10 mouse cellular contexts compared by ENCODE assay signal in genomic region chr6:4739522-4740355, GRCm38 (mm10). TPM values are rescaled to one million over a fixed set of nuclear protein-coding genes. Genes with fewer than 3 reads are reported as not detected.
DNase-seq lines count a peak whose midpoint lies in the region; ATAC-seq lines count a peak whose summit lies in the region.
"Had no signal": no experiment of that assay in that cellular context is flagged by ENCODE, and none has a peak within 500 bp of the region (broad histone marks: within the 10 kb centered on the region; RNA-seq: fewer than 3 reads in every experiment).

No protein-coding gene starts in this region.

- H3K4me2 ChIP-seq in heart, embryonic 12.5 days: 0 out of 2 replicates have a peak overlapping the region, but pooled peaks have one; percentile 12
- peak overlapping the region; percentile 21 for H3K4me2 ChIP-seq in forebrain, embryonic 12.5 days
- peak overlapping the region; percentile 26 for H3K4me2 ChIP-seq in hindbrain, embryonic 16.5 days (ENCODE audit: low read length)
- peak overlapping the region; percentile 13 for H3K4me2 ChIP-seq in neural tube, embryonic 13.5 days
- H3K4me2 ChIP-seq in intestine, embryonic 16.5 days (ENCODE audit: low read depth, low read length): no peak overlapping the region

- H3K4me1 ChIP-seq in heart, embryonic 12.5 days (replicated peaks): peaks cover 41% of the 10 kb centered on the region
- H3K4me1 ChIP-seq in forebrain, embryonic 12.5 days: peaks cover 49% of the 10 kb centered on the region
- H3K4me1 ChIP-seq in hindbrain, embryonic 16.5 days (ENCODE audit: control insufficient read depth, insufficient read depth, low read depth, low read length): peaks cover 14% of the 10 kb centered on the region
- H3K4me1 ChIP-seq in neural tube, embryonic 13.5 days (replicated peaks): peaks cover 54% of the 10 kb centered on the region
- H3K4me1 ChIP-seq in intestine, embryonic 16.5 days (ENCODE audit: control insufficient read depth, insufficient read depth, low read length): peaks cover 6% of the 10 kb centered on the region

- 25% methylated on average over 13 of the region's 13 CpGs for WGBS in heart, embryonic 12.5 days
- WGBS in forebrain, embryonic 12.5 days: 3% methylated on average over 13 of the region's 13 CpGs
- WGBS in hindbrain, embryonic 16.5 days: 12% methylated on average over 13 of the region's 13 CpGs
- 6% methylated on average over 13 of the region's 13 CpGs for WGBS in neural tube, embryonic 13.5 days
- WGBS in intestine, embryonic 16.5 days: 43% methylated on average over 13 of the region's 13 CpGs

- H3K36me3 ChIP-seq in heart, embryonic 12.5 days: no peaks in the 10 kb centered on the region
- no peaks in the 10 kb centered on the region for H3K36me3 ChIP-seq in forebrain, embryonic 12.5 days (replicated peaks)
- no peaks in the 10 kb centered on the region for H3K36me3 ChIP-seq in hindbrain, embryonic 16.5 days (ENCODE audit: control insufficient read depth, insufficient read depth, low read length)
- H3K36me3 ChIP-seq in neural tube, embryonic 13.5 days: no peaks in the 10 kb centered on the region
- no peaks in the 10 kb centered on the region for H3K36me3 ChIP-seq in intestine, embryonic 16.5 days (ENCODE audit: control insufficient read depth, insufficient read depth, low read length)

- no peak for ATAC-seq in heart, embryonic 12.5 days (ENCODE audit: insufficient number of reproducible peaks, low FRiP score)
- peak; percentile 64; the same call in 1 of the 2 replicates for ATAC-seq in forebrain, embryonic 12.5 days (ENCODE audit: low FRiP score)
- ATAC-seq in hindbrain, embryonic 16.5 days: no peak
- no peak for ATAC-seq in neural tube, embryonic 13.5 days (ENCODE audit: low read depth)
- no peak for ATAC-seq in intestine, embryonic 16.5 days

- no peak overlapping the region for H3K4me3 ChIP-seq in heart, embryonic 12.5 days
- no peak overlapping the region for H3K4me3 ChIP-seq in forebrain, embryonic 12.5 days (replicated peaks)
- no peak overlapping the region for H3K4me3 ChIP-seq in hindbrain, embryonic 16.5 days (ENCODE audit: low read length)
- 0 out of 2 replicates have a peak overlapping the region, but pooled peaks have one; percentile 4 for H3K4me3 ChIP-seq in neural tube, embryonic 13.5 days
- no peak overlapping the region for H3K4me3 ChIP-seq in intestine, embryonic 16.5 days (ENCODE audit: low read length)
- H3K4me3 ChIP-seq: heart, adult 2 months had no signal

- no peak for DNase-seq in heart, adult 8-10 months (ENCODE audit: low spot score)
- DNase-seq in testis, postnatal 10 days (ENCODE audit: low spot score): no peak
- no peak for DNase-seq in kidney, adult 9 months
- DNase-seq: liver had no signal

- H3K27ac ChIP-seq in heart, embryonic 12.5 days (ENCODE audit: poor library complexity, severe bottlenecking): no peak overlapping the region
- peak overlapping the region; percentile 68 for H3K27ac ChIP-seq in forebrain, embryonic 12.5 days
- H3K27ac ChIP-seq in hindbrain, embryonic 16.5 days (ENCODE audit: low read depth, low read length): no peak overlapping the region
- H3K27ac ChIP-seq in neural tube, embryonic 13.5 days (replicated peaks): 0 out of 2 replicates have a peak overlapping the region, but pooled peaks have one; percentile 28
- H3K27ac ChIP-seq in intestine, embryonic 16.5 days (ENCODE audit: low read length): no peak overlapping the region
- H3K27ac ChIP-seq: heart, adult 2 months had no signal

- H3K9me3 ChIP-seq in heart, embryonic 12.5 days (replicated peaks): no peaks in the 10 kb centered on the region
- no peaks in the 10 kb centered on the region for H3K9me3 ChIP-seq in forebrain, embryonic 12.5 days
- H3K9me3 ChIP-seq in hindbrain, embryonic 16.5 days (ENCODE audit: control insufficient read depth, low read length): no peaks in the 10 kb centered on the region
- H3K9me3 ChIP-seq in neural tube, embryonic 13.5 days: no peaks in the 10 kb centered on the region
- no peaks in the 10 kb centered on the region for H3K9me3 ChIP-seq in intestine, embryonic 16.5 days (ENCODE audit: control insufficient read depth, low read length)

- no peaks in the 10 kb centered on the region for H3K27me3 ChIP-seq in heart, embryonic 12.5 days (replicated peaks)
- H3K27me3 ChIP-seq in forebrain, embryonic 12.5 days: peaks cover 7% of the 10 kb centered on the region; the same call in 1 of the 2 replicates
- no peaks in the 10 kb centered on the region for H3K27me3 ChIP-seq in hindbrain, embryonic 16.5 days (replicated peaks; ENCODE audit: control insufficient read depth, insufficient read depth, low read length)
- H3K27me3 ChIP-seq in neural tube, embryonic 13.5 days: no peaks in the 10 kb centered on the region
- no peaks in the 10 kb centered on the region for H3K27me3 ChIP-seq in intestine, embryonic 16.5 days (replicated peaks; ENCODE audit: control insufficient read depth, insufficient read depth, low read length)

- H3K9ac ChIP-seq in heart, embryonic 12.5 days: no peak overlapping the region
- H3K9ac ChIP-seq in forebrain, embryonic 12.5 days: no peak overlapping the region
- H3K9ac ChIP-seq in hindbrain, embryonic 16.5 days (ENCODE audit: low read depth, low read length): no peak overlapping the region
- no peak overlapping the region for H3K9ac ChIP-seq in neural tube, embryonic 13.5 days
- no peak overlapping the region for H3K9ac ChIP-seq in intestine, embryonic 16.5 days (ENCODE audit: low read depth, low read length)

RNA-seq across cellular contexts. Expression of gene Sgce, which starts 7.3 kb away (rescaled TPM):
- polyA plus RNA-seq in heart, embryonic 12.5 days (2016; fragmentation: Nextera tagmentation; extraction: Ambion mirVana): 60.6 and 62.2 TPM in 2 replicates
- total RNA-seq in heart, adult 8-10 months (2022): 10 to 100 TPM; 15.6 to 19.6 (median 17.3) TPM
- 57.6 and 59.9 TPM in 2 replicates for polyA plus RNA-seq in forebrain, embryonic 12.5 days (2016; fragmentation: Nextera tagmentation; extraction: Ambion mirVana)
- polyA plus RNA-seq in hindbrain, embryonic 16.5 days (2015; fragmentation: Nextera tagmentation; extraction: Ambion mirVana): 58.3 and 59.7 TPM in 2 replicates
- 64.7 and 68.5 TPM in 2 replicates for polyA plus RNA-seq in neural tube, embryonic 13.5 days (2015; fragmentation: Nextera tagmentation; extraction: Ambion mirVana)
- polyA plus RNA-seq in intestine, embryonic 16.5 days (2015; fragmentation: Nextera tagmentation; extraction: Ambion mirVana): 38.8 and 40.6 TPM in 2 replicates

RNA-seq across cellular contexts. Expression of gene Peg10, which starts 7.4 kb away (rescaled TPM):
- 4.1 and 4.2 TPM in 2 replicates for polyA plus RNA-seq in heart, embryonic 12.5 days (2016; fragmentation: Nextera tagmentation; extraction: Ambion mirVana)
- total RNA-seq in heart, adult 8-10 months (2022): 1 to 10 TPM in 2 of 4 experiments, under 1 TPM in 2; 0.83 to 1.2 (median 1.0) TPM
- 9.4 and 12.8 TPM in 2 replicates for polyA plus RNA-seq in forebrain, embryonic 12.5 days (2016; fragmentation: Nextera tagmentation; extraction: Ambion mirVana)
- 4.6 and 7.0 TPM in 2 replicates for polyA plus RNA-seq in hindbrain, embryonic 16.5 days (2015; fragmentation: Nextera tagmentation; extraction: Ambion mirVana)
- 4.5 and 5.7 TPM in 2 replicates for polyA plus RNA-seq in neural tube, embryonic 13.5 days (2015; fragmentation: Nextera tagmentation; extraction: Ambion mirVana)
- 1.6 and 1.7 TPM in 2 replicates for polyA plus RNA-seq in intestine, embryonic 16.5 days (2015; fragmentation: Nextera tagmentation; extraction: Ambion mirVana)

Comparison
In these comparisons a context has a peak if more than half of its experiments do, and no peak if none do; other contexts are left out.
1. H3K27ac ChIP-seq: peak in forebrain, embryonic 12.5 days (single experiment) and neural tube, embryonic 13.5 days (single experiment); none in heart, embryonic 12.5 days (single experiment), hindbrain, embryonic 16.5 days (single experiment) and intestine, embryonic 16.5 days (single experiment).